Mouse (Mus musculus): ENCODE measurements around the gene Col13a1. TPM values are rescaled to one million over a fixed set of nuclear protein-coding genes. Genes with fewer than 3 reads are reported as not detected.
A peak's percentile ranks its signal among the peaks of the same experiment; 100 is the strongest.

Col13a1 gene
- total RNA-seq, 2 experiments from 2014 or later = 2.1 to 2.4 TPM

GRCm38 (mm10) chr10:61911770-61912169 is 67.1 kb downstream of the Col13a1 start:
- intact Hi-C loops (cut with DNase I) = no loop called here
- no peak for DNase-seq

- intact Hi-C loops (cut with DNase I) = no loop called here
- no peak for DNase-seq
Observed at GRCm38 (mm10) chr10:61909004-61909403, 69.9 kb downstream of the Col13a1 start.

GRCm38 (mm10) chr10:61906226-61906625 is 72.7 kb downstream of the Col13a1 start:
- intact Hi-C loops (cut with DNase I) = no loop called here

GRCm38 (mm10) chr10:61905308-61905707 is 73.6 kb downstream of the Col13a1 start:
- no peak for DNase-seq
- intact Hi-C loops (cut with DNase I) = no loop called here

More at GRCm38 (mm10) chr10:61906226-61906625, 72.7 kb downstream of the Col13a1 start:
- no peak for DNase-seq

GRCm38 (mm10) chr10:61898116-61898515 is 80.8 kb downstream of the Col13a1 start:
- DNase-seq = no peak
- intact Hi-C loops (cut with DNase I) = no loop called here

- DNase-seq = no peak
- intact Hi-C loops (cut with DNase I) = no loop called here
Observed at GRCm38 (mm10) chr10:61894564-61894963, 84.3 kb downstream of the Col13a1 start.

GRCm38 (mm10) chr10:61891138-61891537 is 87.8 kb downstream of the Col13a1 start:
- no peak for DNase-seq
- intact Hi-C loops (cut with DNase I) = no loop called here

GRCm38 (mm10) chr10:61890294-61890693 is 88.6 kb downstream of the Col13a1 start:
- DNase-seq = no peak
- intact Hi-C loops (cut with DNase I) = no loop called here

GRCm38 (mm10) chr10:61879427-61879826 is 99.5 kb downstream of the Col13a1 start:
- intact Hi-C loops (cut with DNase I) = no loop called here
- DNase-seq = peak; percentile 69

- intact Hi-C loops (cut with DNase I) = no loop called here
- DNase-seq = peak; percentile 87
Observed at GRCm38 (mm10) chr10:61877787-61878186, 101.1 kb downstream of the Col13a1 start.

GRCm38 (mm10) chr10:61869796-61870195 is 109.1 kb downstream of the Col13a1 start:
- peak; percentile 48 for DNase-seq
- intact Hi-C loops (cut with DNase I) = no loop called here

- no peak for DNase-seq
- intact Hi-C loops (cut with DNase I) = no loop called here
Observed at GRCm38 (mm10) chr10:61866045-61866580, 112.8 kb downstream of the Col13a1 start.

GRCm38 (mm10) chr10:61859451-61859850 is 119.5 kb downstream of the Col13a1 start:
- no peak for DNase-seq
- intact Hi-C loops (cut with DNase I) = no loop called here

- no peak for DNase-seq
- intact Hi-C loops (cut with DNase I) = no loop called here
Observed at GRCm38 (mm10) chr10:61855139-61855675, 123.7 kb downstream of the Col13a1 start.

GRCm38 (mm10) chr10:61852824-61853223 is 126.1 kb downstream of the Col13a1 start:
- intact Hi-C loops (cut with DNase I) = no loop called here
- DNase-seq = no peak

GRCm38 (mm10) chr10:61848553-61848952 is 130.4 kb downstream of the Col13a1 start:
- DNase-seq = no peak
- intact Hi-C loops (cut with DNase I) = no loop called here

- no peak for DNase-seq
- intact Hi-C loops (cut with DNase I) = no loop called here
Observed at GRCm38 (mm10) chr10:61845476-61845875, 133.4 kb downstream of the Col13a1 start.

- no peak for DNase-seq
- intact Hi-C loops (cut with DNase I) = no loop called here
Observed at GRCm38 (mm10) chr10:61844475-61844874, 134.4 kb downstream of the Col13a1 start.

- intact Hi-C loops (cut with DNase I) = no loop called here
Observed at GRCm38 (mm10) chr10:61842261-61842660, 136.6 kb downstream of the Col13a1 start.

GRCm38 (mm10) chr10:61839326-61839725 is 139.6 kb downstream of the Col13a1 start:
- peak; percentile 22 for DNase-seq
- intact Hi-C loops (cut with DNase I) = loop anchor here (5.0 to 10.0 kb wide), 3 partner anchors 138 to 345 kb away; partner anchors contain the start of gene Col13a1

More at GRCm38 (mm10) chr10:61842261-61842660, 136.6 kb downstream of the Col13a1 start:
- no peak for DNase-seq

- intact Hi-C loops (cut with DNase I) = loop anchor here (5.0 to 10.0 kb wide), 3 partner anchors 139 to 346 kb away; partner anchors contain the start of gene Col13a1
- peak; percentile 47 for DNase-seq
Observed at GRCm38 (mm10) chr10:61838769-61839168, 140.1 kb downstream of the Col13a1 start.

GRCm38 (mm10) chr10:61837286-61837685 is 141.6 kb downstream of the Col13a1 start:
- DNase-seq = no peak
- intact Hi-C loops (cut with DNase I) = loop anchor here (5.0 to 10.0 kb wide), 3 partner anchors 140 to 348 kb away; partner anchors contain the start of gene Col13a1
